Mouse (Mus musculus) central nervous system, embryonic 11.5 days (tissue): ENCODE measurements around the gene Gm2897. TPM values are rescaled to one million over a fixed set of nuclear protein-coding genes. Genes with fewer than 3 reads are reported as not detected.

Source experiments
- polyA plus RNA-seq: library from polyadenylated mRNA; depleted of rRNA; stranded (reverse); fragments of >200 nt; gene quantifications from 2 replicates; pipeline ENCODE4 v1.2.3, GENCODE M21; 2012; rRNA removed

Gene Gm2897
- 4.1 and 7.9 TPM in 2 replicates for polyA plus RNA-seq

DNA sequence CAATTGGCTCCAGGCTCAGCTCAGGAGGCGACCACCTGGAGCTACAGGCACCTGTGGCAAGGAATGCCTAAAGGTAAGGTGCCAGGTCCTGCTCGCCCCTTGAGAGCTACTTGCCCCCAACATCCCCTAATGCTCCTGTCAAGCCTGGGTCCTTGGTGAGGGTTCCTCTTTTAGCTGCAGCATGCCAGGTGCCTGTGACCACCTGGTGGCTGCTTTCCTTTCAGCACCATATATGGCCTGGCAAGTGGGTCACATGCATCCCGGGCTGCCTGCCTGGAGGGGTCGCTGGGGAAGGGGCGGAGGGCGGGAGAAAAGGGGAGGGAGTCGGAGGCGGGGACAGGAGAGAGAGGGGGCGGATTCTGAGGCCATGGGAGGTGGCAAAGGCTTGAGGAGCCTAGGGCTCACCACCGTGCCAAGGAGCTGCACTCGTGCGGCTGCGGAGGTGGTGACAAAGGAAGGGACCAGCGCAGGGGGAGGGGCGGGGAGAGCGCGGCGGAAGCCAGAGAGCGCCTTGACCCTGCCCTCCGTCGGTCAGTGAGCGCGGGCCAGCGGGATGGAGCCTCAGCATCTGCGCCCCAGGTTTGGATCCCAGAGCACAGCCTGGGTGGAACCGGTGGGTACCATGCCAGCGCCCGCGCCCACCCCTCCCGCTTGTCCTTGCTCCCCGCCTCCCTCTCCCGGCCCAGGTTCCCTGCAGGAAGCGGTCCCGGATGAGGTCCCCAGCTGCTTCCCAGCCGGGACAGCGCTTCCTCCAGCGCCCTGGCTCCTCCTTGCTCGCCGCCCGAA lies at the start of gene Gm2897:
Gm2897 (plus strand) TSS at position 559 of the 786 bp plus-strand sequence.

GRCm38 (mm10) chr14:3029702-3030101 lies 19.4 kb upstream of the Gm2897 start, which contains the start of gene Gm2888:
Gm2888 (plus strand) TSS chr14:3030002.

Other genes starting within 250 kb of the Gm2897 start
- gene Gm2888, start 19.3 kb upstream of the Gm2897 start, polyA plus RNA-seq, result not detected in 2 replicates
- not detected in 2 replicates for gene Gm10340, start 84.7 kb downstream of the Gm2897 start, polyA plus RNA-seq
- not detected in 2 replicates for gene Gm5795, start 139.0 kb downstream of the Gm2897 start, polyA plus RNA-seq
- 3.3 and 5.2 TPM in 2 replicates for gene D830030K20Rik, start 159.2 kb downstream of the Gm2897 start, polyA plus RNA-seq